Mouse (Mus musculus) right cerebral cortex, postnatal 25 days (tissue): ENCODE data around the gene Fam81b.

Experiments used
- DNase-seq: peaks from one replicate; pipeline ENCODE4 v3.0.0; 2022

Fam81b gene

GRCm38 (mm10) chr13:76189190-76189589, 115.7 kb downstream of the Fam81b start:
- DNase-seq = peak; percentile 21

GRCm38 (mm10) chr13:76187651-76188050, 117.2 kb downstream of the Fam81b start:
- no peak for DNase-seq

- no peak for DNase-seq
Observed at GRCm38 (mm10) chr13:76178700-76179099, 126.2 kb downstream of the Fam81b start.

DNA sequence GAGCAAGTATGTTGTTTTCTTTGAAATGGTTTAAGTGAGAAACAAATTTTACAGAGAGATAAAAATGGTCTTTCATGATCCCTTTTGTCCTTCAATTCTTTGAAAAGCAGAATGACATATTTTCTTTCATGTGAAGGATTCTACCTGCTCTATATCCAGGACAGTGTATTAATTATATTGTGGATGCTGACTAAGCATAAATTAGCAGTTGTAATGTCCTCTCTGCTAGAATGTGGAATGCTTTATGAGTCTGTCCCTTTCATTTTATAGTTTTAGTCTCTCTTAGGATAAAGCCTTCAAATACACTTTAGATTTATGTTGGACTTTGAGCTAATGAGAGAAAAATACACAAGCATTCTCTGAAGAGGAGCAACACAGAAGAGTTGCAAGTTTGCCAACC, 130.6 kb downstream of the Fam81b start:
- DNase-seq = no peak

DNA sequence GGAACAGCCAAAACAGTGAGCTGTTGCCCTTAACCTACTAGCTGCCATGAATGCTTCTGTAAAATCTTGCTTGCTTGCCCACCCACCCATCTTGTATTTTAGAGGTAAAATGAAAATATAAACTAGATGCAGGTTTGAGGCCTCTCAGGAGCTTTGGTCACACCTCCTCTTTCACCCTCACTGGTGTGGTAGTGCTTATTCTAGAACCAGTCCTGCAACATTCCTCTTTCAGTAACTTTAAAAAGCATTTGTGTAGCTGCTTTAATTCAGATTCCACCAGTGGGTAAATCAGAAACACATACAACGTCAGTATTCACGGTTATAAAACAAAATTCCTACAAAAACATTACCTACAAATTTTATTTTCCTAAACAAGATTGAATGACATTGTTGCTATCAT, 144.3 kb downstream of the Fam81b start:
- DNase-seq = no peak

DNA sequence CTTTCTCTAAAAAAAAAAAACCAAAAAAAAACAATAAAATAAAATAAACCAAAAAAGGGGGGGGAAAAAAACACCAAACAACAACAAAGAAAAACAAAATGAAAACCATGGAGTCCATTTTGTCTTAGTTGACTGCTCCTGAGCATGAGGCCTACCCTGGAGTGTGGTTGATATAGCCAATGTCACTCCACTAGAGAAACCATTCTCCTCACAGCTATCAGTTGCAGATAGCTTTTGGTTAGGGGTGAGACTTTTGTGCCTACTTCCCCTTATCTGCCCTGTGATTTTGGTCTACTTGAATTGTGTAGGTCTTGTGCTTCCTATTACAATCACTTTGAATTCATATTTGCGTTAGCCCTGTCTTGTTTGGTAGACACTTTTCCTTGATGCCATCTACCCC, 147.4 kb downstream of the Fam81b start:
- DNase-seq = no peak

GRCm38 (mm10) chr13:76157099-76157498, 147.8 kb downstream of the Fam81b start:
- no peak for DNase-seq
